Mouse (Mus musculus) kidney, adult 2 months (tissue): ENCODE measurements at regions not wholly inside any gene's neighbourhood (a gene's known extent, or its start where the extent isn't known, plus 50 kb on each side); places are given as distances from the start of the nearest gene placed in this dataset.

Experiments used
- CTCF ChIP-seq: fragments of 200-500 bp; conservative IDR thresholded peaks from 2 replicates; pipeline ENCODE4 v1.5.1; 2011; ENCODE audit warnings: low read depth, mild to moderate bottlenecking, control low read depth, low read length, moderate library complexity, mixed read lengths; ENCODE audit not compliant: insufficient read depth, insufficient read length
- POLR2A ChIP-seq: fragments of 200-500 bp; IDR thresholded peaks from one replicate; pipeline ENCODE4 v1.6.1; 2011; ENCODE audit warnings: low read depth, low read length, control low read depth

GRCm38 (mm10) chr2:169319521-169319920 lies 268.0 kb downstream of the Gm11011 start:
- TF ChIP-seq CTCF (no peak), POLR2A (no peak)
